Mouse (Mus musculus): ENCODE measurements around the gene Fgf6. TPM values are rescaled to one million over a fixed set of nuclear protein-coding genes. Genes with fewer than 3 reads are reported as not detected.

Fgf6 gene
- polyA plus RNA-seq, 1 experiment from 2014 or later = 0.04 TPM

- Histone ChIP-seq H3K27me3 (peaks cover 11% of the 10 kb centered on the region), H3K4me3 (no peak overlapping the region), H3K4me1 (replicated peaks) (peaks cover 4% of the 10 kb centered on the region; the same call in 1 of the 2 replicates), H3K4me2 (no peak overlapping the region), H3K9ac (no peak overlapping the region), H3K27ac (no peak overlapping the region), H3K36me3 (no peaks in the 10 kb centered on the region), H3K9me3 (no peaks in the 10 kb centered on the region)
- no peak for ATAC-seq (ENCODE audit: low FRiP score)
- WGBS = 79% methylated on average over 7 of the region's 7 CpGs
Observed at GRCm38 (mm10) chr6:127024836-127025235, 9.4 kb downstream of the Fgf6 start.

- H3K9me3 ChIP-seq = no peaks in the 10 kb centered on the region
- ATAC-seq (ENCODE audit: low FRiP score) = no peak
- WGBS = 37% methylated on average over 10 of the region's 10 CpGs
- no peak overlapping the region for H3K27ac ChIP-seq
- H3K4me3 ChIP-seq = peak overlapping the region; percentile 14; the same call in 1 of the 2 replicates
- no peaks in the 10 kb centered on the region for H3K36me3 ChIP-seq
- H3K9ac ChIP-seq = no peak overlapping the region
- 0 out of 2 replicates have a peak, but pooled peaks cover 4% of the 10 kb centered on the region for H3K4me1 ChIP-seq (replicated peaks)
- peak overlapping the region; percentile 41 for H3K4me2 ChIP-seq
- no peaks in the 10 kb centered on the region for H3K27me3 ChIP-seq
Observed at GRCm38 (mm10) chr6:127034760-127035159, 19.4 kb downstream of the Fgf6 start.

DNA sequence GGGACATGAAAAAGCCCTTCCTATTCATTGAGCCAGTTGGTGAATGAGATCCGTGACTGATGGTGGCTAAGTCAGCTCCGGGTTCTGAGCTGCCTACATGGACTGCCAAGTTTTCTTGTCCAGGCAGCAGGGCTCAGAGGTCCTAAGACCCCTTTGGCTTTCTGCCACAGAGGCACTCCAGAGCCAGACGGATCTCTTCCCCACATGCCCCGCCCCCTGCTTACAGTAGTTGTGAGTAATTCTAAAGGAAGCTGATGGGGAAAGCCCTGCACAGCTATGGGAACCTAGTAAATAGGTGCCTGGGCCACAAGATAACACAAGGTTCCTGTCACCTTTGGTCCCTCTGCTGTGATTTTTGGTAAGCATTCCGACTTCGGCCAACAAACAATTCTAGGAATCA is 29.5 kb downstream of the Fgf6 start:
- no peaks in the 10 kb centered on the region for H3K4me1 ChIP-seq (replicated peaks)
- no peaks in the 10 kb centered on the region for H3K9me3 ChIP-seq
- H3K9ac ChIP-seq = no peak overlapping the region
- no peak overlapping the region for H3K4me3 ChIP-seq
- 62% methylated on average over 6 of the region's 6 CpGs for WGBS
- no peak for ATAC-seq (ENCODE audit: low FRiP score)
- no peak overlapping the region for H3K27ac ChIP-seq
- no peaks in the 10 kb centered on the region for H3K36me3 ChIP-seq
- no peaks in the 10 kb centered on the region for H3K27me3 ChIP-seq
- H3K4me2 ChIP-seq = no peak overlapping the region

DNA sequence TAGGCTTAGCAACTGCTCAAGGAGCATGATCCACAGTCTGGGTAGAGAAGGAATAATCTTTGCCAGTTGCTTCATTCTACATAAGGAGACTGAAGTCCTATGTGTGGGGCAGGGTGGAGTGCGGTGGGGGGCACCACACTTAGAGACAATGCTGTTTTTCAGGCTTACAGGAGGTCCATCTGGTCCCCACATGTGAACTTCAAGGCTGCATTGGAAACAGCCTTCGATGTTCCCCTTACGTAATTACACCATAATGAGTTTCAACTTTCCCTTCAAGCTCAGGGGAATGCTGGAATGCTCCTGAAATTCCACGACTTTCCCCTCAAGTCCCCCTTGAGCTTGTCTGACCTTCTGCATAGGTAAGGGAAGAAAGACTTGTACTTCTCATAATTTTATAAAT is 35.5 kb downstream of the Fgf6 start:
- Histone ChIP-seq H3K9me3 (no peaks in the 10 kb centered on the region), H3K9ac (no peak overlapping the region)

DNA sequence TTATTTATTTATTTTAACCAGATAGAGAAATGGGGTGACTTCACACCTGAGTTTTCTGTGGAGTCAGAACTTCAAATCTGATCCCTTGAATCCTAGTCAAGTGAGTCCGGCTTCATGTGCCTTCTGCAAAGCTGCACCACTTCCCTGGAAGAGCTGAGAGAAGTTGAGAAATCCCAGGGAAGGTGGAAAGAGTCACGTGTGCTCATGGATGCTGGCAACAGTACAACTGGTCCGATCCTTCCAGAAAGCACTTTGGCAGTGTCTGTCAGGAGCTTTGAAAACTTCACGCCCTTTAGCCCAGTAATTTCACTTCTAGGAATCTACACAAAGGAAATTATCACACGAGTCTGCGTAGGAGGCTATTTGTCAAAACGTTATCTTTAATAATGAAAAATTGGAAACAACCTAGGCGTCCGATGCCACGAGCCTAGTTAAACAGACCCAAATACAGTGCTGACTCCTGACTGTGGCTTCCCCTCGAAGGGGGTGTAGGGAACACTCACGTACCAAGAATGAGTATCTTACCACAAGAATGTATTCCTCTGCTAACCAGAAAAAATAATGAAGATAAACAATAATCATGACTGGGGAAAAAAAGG is 41.7 kb downstream of the Fgf6 start:
- ATAC-seq (ENCODE audit: low FRiP score) = no peak
- no peak overlapping the region for H3K4me3 ChIP-seq
- H3K27ac ChIP-seq = no peak overlapping the region
- H3K4me2 ChIP-seq = no peak overlapping the region
- H3K9ac ChIP-seq = no peak overlapping the region
- WGBS = 83% methylated on average over 12 of the region's 12 CpGs
- H3K36me3 ChIP-seq = no peaks in the 10 kb centered on the region
- no peaks in the 10 kb centered on the region for H3K4me1 ChIP-seq (replicated peaks)
- no peaks in the 10 kb centered on the region for H3K27me3 ChIP-seq
- H3K9me3 ChIP-seq = no peaks in the 10 kb centered on the region

More for the DNA sequence above, 35.5 kb downstream of the Fgf6 start:
- ATAC-seq (ENCODE audit: low FRiP score) = no peak
- no peaks in the 10 kb centered on the region for H3K4me1 ChIP-seq (replicated peaks)
- H3K36me3 ChIP-seq = no peaks in the 10 kb centered on the region
- 75% methylated on average over 4 of the region's 4 CpGs for WGBS
- H3K4me3 ChIP-seq = no peak overlapping the region
- H3K27ac ChIP-seq = no peak overlapping the region
- H3K4me2 ChIP-seq = no peak overlapping the region
- H3K27me3 ChIP-seq = no peaks in the 10 kb centered on the region

DNA sequence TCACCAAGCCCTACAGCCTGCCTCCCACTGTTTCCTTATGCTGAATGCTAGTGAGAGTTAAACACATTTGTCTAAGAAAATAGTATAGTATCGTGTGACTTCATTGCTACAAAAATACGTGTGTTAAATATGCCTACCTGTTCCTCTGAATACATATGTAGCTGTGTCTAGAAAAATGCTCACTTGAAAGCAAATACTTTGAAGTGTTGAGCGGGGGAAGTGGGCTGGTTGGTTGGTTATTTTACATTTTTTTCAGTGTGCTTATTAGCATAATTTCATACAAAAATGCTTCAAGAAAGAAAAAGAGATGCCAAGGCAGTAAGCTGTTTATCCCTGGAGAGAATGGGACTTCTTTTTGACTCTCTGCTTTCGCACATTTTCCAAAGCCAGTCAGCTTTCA is 44.6 kb downstream of the Fgf6 start:
- Histone ChIP-seq H3K4me1 (replicated peaks) (peaks cover 5% of the 10 kb centered on the region), H3K4me2 (no peak overlapping the region), H3K4me3 (no peak overlapping the region), H3K9ac (no peak overlapping the region), H3K27ac (no peak overlapping the region), H3K9me3 (no peaks in the 10 kb centered on the region), H3K27me3 (peaks cover 5% of the 10 kb centered on the region; the same call in 1 of the 2 replicates), H3K36me3 (no peaks in the 10 kb centered on the region)
- 88% methylated on average over 4 of the region's 4 CpGs for WGBS
- no peak for ATAC-seq (ENCODE audit: low FRiP score)

DNA sequence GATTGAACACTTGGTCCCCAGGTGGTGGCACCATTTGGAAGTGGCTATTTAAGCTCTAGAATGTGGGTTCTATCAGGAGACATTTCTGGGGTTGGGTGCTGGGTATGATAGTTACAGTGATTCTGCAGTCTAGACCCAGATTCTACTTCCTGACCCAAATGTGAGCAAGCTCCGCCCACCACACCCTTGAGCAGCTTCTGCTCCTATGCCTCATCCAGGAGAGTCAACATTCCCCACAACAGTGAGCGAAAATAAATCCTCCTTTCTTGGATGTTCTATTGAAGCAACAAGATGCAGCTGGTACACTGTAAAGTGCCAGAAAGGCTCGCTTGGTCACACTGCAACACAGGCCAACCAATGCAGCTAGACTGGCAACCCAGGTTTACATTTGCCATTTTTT is 48.5 kb downstream of the Fgf6 start:
- no peak for ATAC-seq (ENCODE audit: low FRiP score)
- Histone ChIP-seq H3K4me3 (no peak overlapping the region), H3K9ac (no peak overlapping the region), H3K4me1 (replicated peaks) (peaks cover 6% of the 10 kb centered on the region), H3K9me3 (no peaks in the 10 kb centered on the region), H3K27ac (no peak overlapping the region), H3K27me3 (peaks cover 9% of the 10 kb centered on the region; the same call in 1 of the 2 replicates), H3K36me3 (no peaks in the 10 kb centered on the region), H3K4me2 (no peak overlapping the region)
- WGBS = 83% methylated on average over 3 of the region's 3 CpGs

DNA sequence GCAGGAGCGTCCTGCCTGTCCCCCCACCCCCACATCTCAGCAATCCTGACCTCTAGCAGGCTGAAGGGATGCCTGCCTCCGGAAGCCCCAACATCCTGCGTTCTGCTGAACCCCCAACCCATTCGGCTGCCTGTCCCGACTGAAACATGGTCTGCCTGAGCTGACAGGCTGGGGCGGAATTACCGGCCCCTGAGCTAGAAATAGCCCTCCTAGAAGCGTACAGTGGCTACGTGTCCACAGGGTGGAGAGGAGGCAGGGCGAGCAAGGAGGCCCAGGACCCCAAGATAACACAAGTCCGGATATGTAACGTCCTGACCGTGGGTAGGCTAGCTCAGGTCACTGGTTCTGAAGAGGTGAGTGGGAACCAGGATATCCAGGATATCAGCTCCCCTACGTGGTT is 49.4 kb downstream of the Fgf6 start:
- no peak for ATAC-seq (ENCODE audit: low FRiP score)
- H3K27ac ChIP-seq = no peak overlapping the region
- H3K4me1 ChIP-seq (replicated peaks) = peaks cover 6% of the 10 kb centered on the region
- H3K9me3 ChIP-seq = no peaks in the 10 kb centered on the region
- H3K4me3 ChIP-seq = peak overlapping the region; percentile 11
- peak overlapping the region; percentile 41 for H3K4me2 ChIP-seq
- no peaks in the 10 kb centered on the region for H3K36me3 ChIP-seq
- peaks cover 9% of the 10 kb centered on the region; the same call in 1 of the 2 replicates for H3K27me3 ChIP-seq
- peak overlapping the region; percentile 58; the same call in 1 of the 2 replicates for H3K9ac ChIP-seq
- 10% methylated on average over 14 of the region's 14 CpGs for WGBS

GRCm38 (mm10) chr6:127072817-127073216 is 57.4 kb downstream of the Fgf6 start, which contains the start of gene Fgf23:
Gene Fgf23, plus strand, starts transcription at chr6:127072902.
- Histone ChIP-seq H3K4me1 (replicated peaks) (no peaks in the 10 kb centered on the region), H3K4me2 (no peak within 1 kb of the TSS), H3K4me3 (no peak within 1 kb of the TSS), H3K9ac (no peak within 1 kb of the TSS), H3K27me3 (0 out of 2 replicates have a peak, but pooled peaks cover 7% of the 10 kb centered on the region), H3K9me3 (no peaks in the 10 kb centered on the region), H3K36me3 (no peaks in the 10 kb centered on the region), H3K27ac (no peak within 1 kb of the TSS)
- ATAC-seq (ENCODE audit: low FRiP score) = no peak
- 15% methylated on average over 5 of the region's 5 CpGs for WGBS

Other genes with a start within 250 kb of the Fgf6 start
- 192 and 198 TPM in 2 replicates for gene Ndufa9, start 166.4 kb upstream of the Fgf6 start, polyA plus RNA-seq (2015; fragmentation: Nextera tagmentation; extraction: Ambion mirVana)
- gene Akap3, start 162.5 kb upstream of the Fgf6 start, polyA plus RNA-seq (2015; fragmentation: Nextera tagmentation; extraction: Ambion mirVana) = 0.09 and 0.17 TPM in 2 replicates
- gene Dyrk4, start 93.7 kb upstream of the Fgf6 start, polyA plus RNA-seq (2015; fragmentation: Nextera tagmentation; extraction: Ambion mirVana) = 0.08 and 0.09 TPM in 2 replicates
- 17.2 and 18.4 TPM in 2 replicates for gene Rad51ap1, start 76.0 kb upstream of the Fgf6 start, polyA plus RNA-seq (2015; fragmentation: Nextera tagmentation; extraction: Ambion mirVana)
- 31.2 and 32.2 TPM in 2 replicates for gene D6Wsu163e, start 75.6 kb upstream of the Fgf6 start, polyA plus RNA-seq (2015; fragmentation: Nextera tagmentation; extraction: Ambion mirVana)
- not detected in 2 replicates for gene Fgf23, start 57.3 kb downstream of the Fgf6 start, polyA plus RNA-seq (2015; fragmentation: Nextera tagmentation; extraction: Ambion mirVana)
- gene Tigar, start 94.0 kb downstream of the Fgf6 start, polyA plus RNA-seq (2015; fragmentation: Nextera tagmentation; extraction: Ambion mirVana) = 7.2 and 8.6 TPM in 2 replicates
- gene Ccnd2, start 136.6 kb downstream of the Fgf6 start, polyA plus RNA-seq (2015; fragmentation: Nextera tagmentation; extraction: Ambion mirVana) = 270 and 302 TPM in 2 replicates